Mouse (Mus musculus) heart, embryonic 12.5 days (tissue): ENCODE data around the gene Stk38. TPM values are rescaled to one million over a fixed set of nuclear protein-coding genes. Genes with fewer than 3 reads are reported as not detected.

Experiments
- ATAC-seq: fragments of 200-750 bp; cut with Nextera tagmentation; 2 replicates; pipeline ENCODE4 v1.8.0; 2017; ENCODE audit warnings: moderate TSS enrichment, moderate library complexity; ENCODE audit not compliant: insufficient number of reproducible peaks, low FRiP score
- H3K27ac ChIP-seq: fragments of 300-500 bp; sonication (generic); 2 replicates; pipeline ENCODE4 v1.5.1; 2016; ENCODE audit warnings: mild to moderate bottlenecking, moderate library complexity; ENCODE audit not compliant: poor library complexity, severe bottlenecking
- H3K27me3 ChIP-seq: fragments of 300-500 bp; sonication (generic); replicated peaks from 2 replicates; pipeline ENCODE4 v1.6.1; 2016; ENCODE audit warnings: mild to moderate bottlenecking, moderate library complexity
- H3K36me3 ChIP-seq: fragments of 300-500 bp; sonication (generic); 2 replicates; pipeline ENCODE4 v1.6.1; 2016; ENCODE audit warnings: mild to moderate bottlenecking, moderate library complexity
- H3K4me1 ChIP-seq: fragments of 300-500 bp; sonication (generic); replicated peaks from 2 replicates; pipeline ENCODE4 v1.6.1; 2016; ENCODE audit warnings: mild to moderate bottlenecking
- H3K4me2 ChIP-seq: fragments of 300-500 bp; sonication (generic); 2 replicates; pipeline ENCODE4 v1.6.1; 2016; ENCODE audit warnings: mild to moderate bottlenecking, moderate library complexity
- H3K4me3 ChIP-seq: fragments of 300-500 bp; sonication (generic); 2 replicates; pipeline ENCODE4 v1.5.1; 2016; ENCODE audit warnings: mild to moderate bottlenecking
- H3K9ac ChIP-seq: fragments of 300-500 bp; sonication (generic); 2 replicates; pipeline ENCODE4 v1.6.1; 2016; ENCODE audit warnings: mild to moderate bottlenecking, moderate library complexity
- H3K9me3 ChIP-seq: fragments of 300-500 bp; sonication (generic); replicated peaks from 2 replicates; pipeline ENCODE4 v1.6.1; 2016; ENCODE audit warnings: mild to moderate bottlenecking, moderate library complexity
- WGBS: fragments of 180-500 bp; shearing (Covaris S2); methylation state at CpG from one replicate; pipeline ENCODE4 v1.1.7; 2016; 5-methylcytosine and 5-hydroxymethylcytosine counted together
- polyA plus RNA-seq: library from polyadenylated mRNA; unstranded; fragments of >200 nt; fragmentation: Nextera tagmentation; extraction: Ambion mirVana; gene quantifications from 2 replicates; pipeline ENCODE4 v1.2.1, GENCODE M21; 2016

Gene Stk38
- polyA plus RNA-seq, 1 experiment from 2014 or later: 94.3 TPM

- no peak overlapping the region for H3K9ac ChIP-seq
- no peaks in the 10 kb centered on the region for H3K9me3 ChIP-seq
- no peak overlapping the region for H3K4me3 ChIP-seq
- no peaks in the 10 kb centered on the region for H3K27me3 ChIP-seq
- no peak overlapping the region for H3K4me2 ChIP-seq
- ATAC-seq: no peak
- H3K36me3 ChIP-seq: no peaks in the 10 kb centered on the region
- peaks cover 19% of the 10 kb centered on the region for H3K4me1 ChIP-seq
- H3K27ac ChIP-seq: no peak overlapping the region
- 72% methylated on average over 19 of the region's 19 CpGs for WGBS
Observed at GRCm38 (mm10) chr17:28934120-28934916, 73.5 kb downstream of the Stk38 start.

GRCm38 (mm10) chr17:28932274-28932673 lies 75.5 kb downstream of the Stk38 start:
- H3K36me3 ChIP-seq: no peaks in the 10 kb centered on the region
- WGBS: 92% methylated on average over 4 of the region's 4 CpGs

GRCm38 (mm10) chr17:28931436-28932211 lies 76.2 kb downstream of the Stk38 start:
- H3K36me3 ChIP-seq: no peaks in the 10 kb centered on the region
- ATAC-seq: no peak
- H3K4me1 ChIP-seq: peaks cover 21% of the 10 kb centered on the region
- H3K9ac ChIP-seq: no peak overlapping the region
- no peak overlapping the region for H3K4me3 ChIP-seq
- H3K9me3 ChIP-seq: no peaks in the 10 kb centered on the region
- no peaks in the 10 kb centered on the region for H3K27me3 ChIP-seq
- peak overlapping the region; percentile 35; the same call in 1 of the 2 replicates for H3K27ac ChIP-seq
- no peak overlapping the region for H3K4me2 ChIP-seq
- WGBS: 86% methylated on average over 18 of the region's 18 CpGs

More at GRCm38 (mm10) chr17:28932274-28932673, 75.5 kb downstream of the Stk38 start:
- no peak overlapping the region for H3K9ac ChIP-seq
- H3K4me2 ChIP-seq: no peak overlapping the region
- no peak overlapping the region for H3K27ac ChIP-seq
- peaks cover 19% of the 10 kb centered on the region for H3K4me1 ChIP-seq
- H3K9me3 ChIP-seq: no peaks in the 10 kb centered on the region
- H3K27me3 ChIP-seq: no peaks in the 10 kb centered on the region
- no peak for ATAC-seq
- no peak overlapping the region for H3K4me3 ChIP-seq

- H3K36me3 ChIP-seq: no peaks in the 10 kb centered on the region
- H3K27ac ChIP-seq: peak overlapping the region; percentile 93
- H3K4me3 ChIP-seq: no peak overlapping the region
- ATAC-seq: peak; percentile 87
- H3K9ac ChIP-seq: peak overlapping the region; percentile 53
- H3K27me3 ChIP-seq: no peaks in the 10 kb centered on the region
- H3K9me3 ChIP-seq: no peaks in the 10 kb centered on the region
- peaks cover 21% of the 10 kb centered on the region for H3K4me1 ChIP-seq
- 18% methylated on average over 14 of the region's 14 CpGs for WGBS
- peak overlapping the region; percentile 52 for H3K4me2 ChIP-seq
Observed at GRCm38 (mm10) chr17:28930392-28931074, 77.3 kb downstream of the Stk38 start.

GRCm38 (mm10) chr17:28929369-28929768 lies 78.4 kb downstream of the Stk38 start:
- Histone ChIP-seq H3K27ac (no peak overlapping the region), H3K27me3 (no peaks in the 10 kb centered on the region), H3K4me1 (peaks cover 21% of the 10 kb centered on the region), H3K4me3 (no peak overlapping the region), H3K9me3 (no peaks in the 10 kb centered on the region), H3K9ac (no peak overlapping the region), H3K36me3 (no peaks in the 10 kb centered on the region), H3K4me2 (no peak overlapping the region)
- no peak for ATAC-seq
- 94% methylated on average over 4 of the region's 4 CpGs for WGBS

GRCm38 (mm10) chr17:28928004-28928403 lies 79.8 kb downstream of the Stk38 start:
- no peaks in the 10 kb centered on the region for H3K9me3 ChIP-seq
- 85% methylated on average over 9 of the region's 9 CpGs for WGBS
- no peak for ATAC-seq
- H3K36me3 ChIP-seq: no peaks in the 10 kb centered on the region
- H3K9ac ChIP-seq: no peak overlapping the region
- peaks cover 21% of the 10 kb centered on the region for H3K4me1 ChIP-seq
- no peak overlapping the region for H3K27ac ChIP-seq
- no peak overlapping the region for H3K4me3 ChIP-seq
- H3K27me3 ChIP-seq: no peaks in the 10 kb centered on the region
- H3K4me2 ChIP-seq: no peak overlapping the region

GRCm38 (mm10) chr17:28926866-28927635 lies 80.7 kb downstream of the Stk38 start:
- WGBS: 43% methylated on average over 15 of the region's 15 CpGs
- ATAC-seq: no peak
- H3K9ac ChIP-seq: no peak overlapping the region

GRCm38 (mm10) chr17:28926380-28926779 lies 81.4 kb downstream of the Stk38 start:
- H3K27me3 ChIP-seq: no peaks in the 10 kb centered on the region
- no peak overlapping the region for H3K4me3 ChIP-seq
- ATAC-seq: no peak
- peaks cover 17% of the 10 kb centered on the region for H3K4me1 ChIP-seq
- H3K36me3 ChIP-seq: no peaks in the 10 kb centered on the region
- no peak overlapping the region for H3K27ac ChIP-seq
- no peak overlapping the region for H3K9ac ChIP-seq
- peak overlapping the region; percentile 31; the same call in 1 of the 2 replicates for H3K4me2 ChIP-seq
- no peaks in the 10 kb centered on the region for H3K9me3 ChIP-seq
- 9% methylated on average over 13 of the region's 13 CpGs for WGBS

More at GRCm38 (mm10) chr17:28926866-28927635, 80.7 kb downstream of the Stk38 start:
- Histone ChIP-seq H3K4me1 (peaks cover 21% of the 10 kb centered on the region), H3K27ac (no peak overlapping the region), H3K27me3 (no peaks in the 10 kb centered on the region), H3K4me3 (no peak overlapping the region), H3K9me3 (no peaks in the 10 kb centered on the region), H3K4me2 (no peak overlapping the region), H3K36me3 (no peaks in the 10 kb centered on the region)

- WGBS: 75% methylated on average over 8 of the region's 8 CpGs
- no peak overlapping the region for H3K27ac ChIP-seq
- H3K36me3 ChIP-seq: no peaks in the 10 kb centered on the region
- no peak for ATAC-seq
- no peaks in the 10 kb centered on the region for H3K27me3 ChIP-seq
- peaks cover 12% of the 10 kb centered on the region for H3K4me1 ChIP-seq
- no peak overlapping the region for H3K4me2 ChIP-seq
- H3K4me3 ChIP-seq: no peak overlapping the region
- H3K9ac ChIP-seq: no peak overlapping the region
- no peaks in the 10 kb centered on the region for H3K9me3 ChIP-seq
Observed at GRCm38 (mm10) chr17:28924957-28925595, 82.7 kb downstream of the Stk38 start.

- 66% methylated on average over 6 of the region's 6 CpGs for WGBS
- peaks cover 10% of the 10 kb centered on the region for H3K4me1 ChIP-seq
- no peak overlapping the region for H3K4me2 ChIP-seq
- no peaks in the 10 kb centered on the region for H3K9me3 ChIP-seq
- no peak overlapping the region for H3K4me3 ChIP-seq
- no peak for ATAC-seq
- no peaks in the 10 kb centered on the region for H3K36me3 ChIP-seq
- H3K27ac ChIP-seq: no peak overlapping the region
- H3K27me3 ChIP-seq: no peaks in the 10 kb centered on the region
- no peak overlapping the region for H3K9ac ChIP-seq
Observed at GRCm38 (mm10) chr17:28922096-28922495, 85.7 kb downstream of the Stk38 start.
